Mouse (Mus musculus) MEL (cell line): ENCODE measurements at regions not wholly inside any gene's neighbourhood (a gene's known extent, or its start where the extent isn't known, plus 50 kb on each side); places are given as distances from the start of the nearest gene placed in this dataset.

ENCODE experiments used
- DNase-seq: peaks from one replicate; pipeline ENCODE4 v3.0.0; 2011; ENCODE audit warnings: low read depth, low spot score
- H3K27ac ChIP-seq: 2 replicates; pipeline ENCODE4 v1.5.1; 2012; ENCODE audit warnings: low read depth, mild to moderate bottlenecking, control low read depth, low read length, moderate library complexity; ENCODE audit not compliant: control insufficient read depth
- H3K27me3 ChIP-seq, 2 experiments: fragments of 150-350 bp in 1 of 2; sonication (generic) in 1 of 2; 2 replicates each; pipeline ENCODE4 v1.6.1; 2012; ENCODE audit warnings: low read length in 2 of 2, mild to moderate bottlenecking in 2 of 2, improper control_type of control experiment in 1 of 2, moderate library complexity in 1 of 2; ENCODE audit not compliant: insufficient read depth in 2 of 2, control insufficient read depth in 1 of 2
- H3K36me3 ChIP-seq, 2 experiments: 2 replicates each; pipeline ENCODE4 v1.6.1; 2012 to 2014; ENCODE audit warnings: low read length in 2 of 2, improper control_type of control experiment in 1 of 2, inconsistent platforms in 1 of 2, mild to moderate bottlenecking in 1 of 2; ENCODE audit not compliant: insufficient read depth in 2 of 2, control insufficient read depth in 1 of 2
- H3K4me1 ChIP-seq, 2 experiments: fragments of 150-350 bp in 1 of 2; sonication (generic) in 1 of 2; 2 replicates each; pipeline ENCODE4 v1.6.1; 2012; ENCODE audit warnings: low read length in 2 of 2, improper control_type of control experiment in 1 of 2, mild to moderate bottlenecking in 1 of 2; ENCODE audit not compliant: insufficient read depth in 2 of 2, control insufficient read depth in 1 of 2
- H3K4me3 ChIP-seq, 2 experiments: fragments of 150-350 bp in 1 of 2; sonication (generic) in 1 of 2; 2 replicates each; pipeline ENCODE4 v1.5.1; 2012; ENCODE audit warnings: low read depth in 2 of 2, low read length in 2 of 2, mild to moderate bottlenecking in 2 of 2, moderate library complexity in 2 of 2, control low read depth in 1 of 2, improper control_type of control experiment in 1 of 2; ENCODE audit not compliant: control insufficient read depth in 1 of 2, insufficient read depth in 1 of 2
- H3K79me2 ChIP-seq: 2 replicates; pipeline ENCODE4 v1.6.1; 2012; ENCODE audit warnings: mild to moderate bottlenecking, low read length, moderate library complexity; ENCODE audit not compliant: control insufficient read depth, poor library complexity, insufficient read depth
- H3K9ac ChIP-seq: 2 replicates; pipeline ENCODE4 v1.6.1; 2012; ENCODE audit warnings: low read depth, mild to moderate bottlenecking, control low read depth, low read length, moderate library complexity; ENCODE audit not compliant: control insufficient read depth, poor library complexity, severe bottlenecking
- H3K9me3 ChIP-seq: fragments of 150-350 bp; sonication (generic); replicated peaks from 2 replicates; pipeline ENCODE4 v1.6.1; 2012; ENCODE audit warnings: mild to moderate bottlenecking, low read length, improper control_type of control experiment, moderate library complexity; ENCODE audit not compliant: insufficient read depth
- CHD1 ChIP-seq: IDR thresholded peaks from 2 replicates; pipeline ENCODE4 v1.6.1; 2012; ENCODE audit warnings: low read depth, mild to moderate bottlenecking, inconsistent platforms, low read length, improper control_type of control experiment
- CTCF ChIP-seq, 3 experiments: IDR thresholded peaks in 2 of 3; conservative IDR thresholded peaks in 1 of 3; 2 replicates each; pipeline ENCODE4 v1.5.1; 2011 to 2012; ENCODE audit warnings: low read length in 3 of 3, low read depth in 2 of 3, mild to moderate bottlenecking in 2 of 3, improper control_type of control experiment in 1 of 3, inconsistent platforms in 1 of 3, mixed read lengths in 1 of 3, moderate library complexity in 1 of 3; ENCODE audit not compliant: control insufficient read depth in 1 of 3, insufficient read depth in 1 of 3, poor library complexity in 1 of 3, severe bottlenecking in 1 of 3
- E2F4 ChIP-seq: IDR thresholded peaks from 2 replicates; pipeline ENCODE4 v1.6.1; 2011; ENCODE audit warnings: low read depth, low read length, improper control_type of control experiment, borderline replicate concordance
- ELF1 ChIP-seq: IDR thresholded peaks from 2 replicates; pipeline ENCODE4 v1.6.1; 2014; ENCODE audit warnings: low read depth, mild to moderate bottlenecking, inconsistent platforms, low read length, improper control_type of control experiment, moderate library complexity
- EP300 ChIP-seq, 2 experiments: IDR thresholded peaks; 2 replicates each; pipeline ENCODE4 v1.6.1; 2011; ENCODE audit warnings: improper control_type of control experiment in 2 of 2, low read length in 2 of 2, low read depth in 1 of 2, mild to moderate bottlenecking in 1 of 2
- ETS1 ChIP-seq: IDR thresholded peaks from 2 replicates; pipeline ENCODE4 v1.6.1; 2012; ENCODE audit warnings: low read depth, mild to moderate bottlenecking, inconsistent platforms, low read length, improper control_type of control experiment, moderate library complexity
- HCFC1 ChIP-seq: IDR thresholded peaks from 2 replicates; pipeline ENCODE4 v1.6.1; 2012; ENCODE audit warnings: low read depth, mild to moderate bottlenecking, inconsistent platforms, low read length, improper control_type of control experiment, moderate library complexity
- JUND ChIP-seq: IDR thresholded peaks from 2 replicates; pipeline ENCODE4 v1.6.1; 2011; ENCODE audit warnings: low read depth, mild to moderate bottlenecking, improper control_type of control experiment, low read length
- KAT2A ChIP-seq: conservative IDR thresholded peaks from 2 replicates; pipeline ENCODE4 v1.6.1; 2012; ENCODE audit warnings: low read depth, low read length, improper control_type of control experiment, inconsistent platforms
- MEF2A ChIP-seq: IDR thresholded peaks from 2 replicates; pipeline ENCODE4 v1.6.1; 2014; ENCODE audit warnings: low read depth, mild to moderate bottlenecking, inconsistent platforms, low read length, improper control_type of control experiment; ENCODE audit not compliant: poor library complexity, insufficient replicate concordance, severe bottlenecking; ENCODE audit errors: extremely low read depth
- MYC ChIP-seq: IDR thresholded peaks from 2 replicates; pipeline ENCODE4 v1.6.1; 2011; ENCODE audit warnings: low read depth, mild to moderate bottlenecking, low read length, improper control_type of control experiment, moderate library complexity
- NELFE ChIP-seq: IDR thresholded peaks from 2 replicates; pipeline ENCODE4 v1.6.1; 2011; ENCODE audit warnings: low read depth, low read length, improper control_type of control experiment
- NRF1 ChIP-seq: IDR thresholded peaks from 2 replicates; pipeline ENCODE4 v1.6.1; 2014; ENCODE audit warnings: low read depth, mild to moderate bottlenecking, inconsistent platforms, low read length, improper control_type of control experiment, moderate library complexity; ENCODE audit not compliant: poor library complexity, insufficient read depth, severe bottlenecking
- RCOR1 ChIP-seq: IDR thresholded peaks from 2 replicates; pipeline ENCODE4 v1.6.1; 2012; ENCODE audit warnings: low read depth, mild to moderate bottlenecking, inconsistent platforms, low read length, improper control_type of control experiment
- SIN3A ChIP-seq: IDR thresholded peaks from 2 replicates; pipeline ENCODE4 v1.6.1; 2012; ENCODE audit warnings: low read length, improper control_type of control experiment, inconsistent platforms
- SMC3 ChIP-seq: IDR thresholded peaks from 2 replicates; pipeline ENCODE4 v1.6.1; 2011; ENCODE audit warnings: low read depth, low read length, improper control_type of control experiment
- TAL1 ChIP-seq: IDR thresholded peaks from 2 replicates; pipeline ENCODE4 v1.6.1; 2012; ENCODE audit warnings: mild to moderate bottlenecking, inconsistent platforms, low read length, moderate library complexity, mixed read lengths
- TCF12 ChIP-seq: IDR thresholded peaks from 2 replicates; pipeline ENCODE4 v1.6.1; 2014; ENCODE audit warnings: low read depth, mild to moderate bottlenecking, inconsistent platforms, low read length, improper control_type of control experiment, moderate library complexity
- USF1 ChIP-seq: IDR thresholded peaks from 2 replicates; pipeline ENCODE4 v1.6.1; 2014; ENCODE audit warnings: low read depth, mild to moderate bottlenecking, inconsistent platforms, low read length, improper control_type of control experiment, moderate library complexity
- USF2 ChIP-seq, 2 experiments: IDR thresholded peaks; 2 replicates each; pipeline ENCODE4 v1.6.1; 2011 to 2012; ENCODE audit warnings: improper control_type of control experiment in 2 of 2, low read length in 2 of 2, borderline replicate concordance in 1 of 2, inconsistent platforms in 1 of 2, low read depth in 1 of 2, mild to moderate bottlenecking in 1 of 2; ENCODE audit not compliant: insufficient read depth in 1 of 2
- ZC3H11A ChIP-seq: IDR thresholded peaks from 2 replicates; pipeline ENCODE4 v1.6.1; 2012; ENCODE audit warnings: low read depth, mild to moderate bottlenecking, inconsistent platforms, low read length, improper control_type of control experiment

DNA sequence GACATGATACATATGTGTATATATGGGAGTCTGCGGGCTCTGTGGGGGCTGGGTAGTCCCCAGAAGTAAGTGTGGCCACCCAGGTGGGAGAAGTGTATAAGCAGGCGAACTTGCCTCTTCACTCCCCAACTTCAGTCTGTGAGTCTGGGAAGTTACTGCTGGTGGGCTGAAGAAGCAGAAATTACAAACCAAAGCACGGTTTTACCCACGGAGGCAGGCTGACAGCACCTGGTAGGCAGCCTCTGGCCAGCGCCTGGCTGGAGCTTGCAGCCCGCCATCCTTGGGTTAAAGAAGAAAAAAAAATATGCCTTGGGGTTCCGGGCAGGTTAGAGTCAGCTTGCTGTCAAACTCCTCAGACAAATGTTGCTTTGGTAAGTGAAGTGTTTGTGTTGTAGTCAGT is 131.9 kb upstream of the Ubr2 start:
- no peaks in the 10 kb centered on the region for H3K9me3 ChIP-seq
- DNase-seq = peak; percentile 18
- peaks cover 10 to 40% of the 10 kb centered on the region in 2 experiments for H3K4me1 ChIP-seq
- peak overlapping the region; percentile 76 for H3K9ac ChIP-seq
- H3K27ac ChIP-seq = no peak overlapping the region
- no peaks in the 10 kb centered on the region for H3K27me3 ChIP-seq
- no peak for TF ChIP-seq SIN3A
- no peak for TF ChIP-seq RCOR1
- no peak for TF ChIP-seq CTCF (IDR thresholded peaks at IDR 0.05 in 2 of 3, conservative IDR thresholded peaks at IDR 0.05 in 1 of 3; ENCODE audit: control insufficient read depth in 1 of 3, insufficient read depth in 1 of 3, low read depth in 2 of 3, low read length in 3 of 3, poor library complexity in 1 of 3, severe bottlenecking in 1 of 3)
- no peak for TF ChIP-seq HCFC1
- no peak for TF ChIP-seq KAT2A
- TF ChIP-seq SMC3 = no peak
- TF ChIP-seq USF1 = no peak
- TF ChIP-seq NRF1 = no peak
- no peak for TF ChIP-seq ETS1
- no peak for TF ChIP-seq TAL1
- no peak for TF ChIP-seq USF2 (IDR thresholded peaks at IDR 0.05; ENCODE audit: borderline replicate concordance in 1 of 2, insufficient read depth in 1 of 2, low read depth in 1 of 2, low read length in 2 of 2)
- TF ChIP-seq EP300 (IDR thresholded peaks at IDR 0.05; ENCODE audit: low read depth in 1 of 2, low read length in 2 of 2) = no peak
- TF ChIP-seq E2F4 = no peak
- no peak for TF ChIP-seq CHD1
- no peak for TF ChIP-seq MEF2A
- TF ChIP-seq MYC = no peak
- no peak for TF ChIP-seq NELFE
- no peak for TF ChIP-seq JUND
- TF ChIP-seq ZC3H11A = no peak
- H3K36me3 ChIP-seq = peaks cover 0 to 35% of the 10 kb centered on the region in 2 experiments; a peak in 2 of 4 replicates
- H3K4me3 ChIP-seq = peak overlapping the region; percentile 77 to 88
- H3K79me2 ChIP-seq = peaks cover 7% of the 10 kb centered on the region; the same call in 1 of the 2 replicates

DNA sequence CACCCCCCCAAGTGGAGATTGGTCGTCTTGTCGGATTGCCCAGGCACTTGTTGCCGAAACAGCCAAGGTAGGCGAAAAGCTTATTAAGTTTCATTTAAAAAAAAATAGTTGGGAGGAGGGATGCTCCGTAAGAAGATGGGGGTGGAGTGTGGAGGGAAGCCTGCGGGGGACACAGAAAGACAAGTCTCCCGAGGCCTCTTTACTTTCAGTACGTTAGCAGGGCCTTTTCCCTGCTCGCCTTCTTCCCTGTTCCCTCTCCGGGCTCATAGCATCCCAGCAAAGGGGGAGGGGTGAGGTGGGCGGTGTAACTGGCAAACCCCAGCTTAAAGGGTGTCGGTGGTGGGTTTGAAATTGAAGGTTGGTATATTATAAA is 131.5 kb upstream of the Ubr2 start:
- Histone ChIP-seq H3K4me1 (peaks cover 10 to 40% of the 10 kb centered on the region in 2 experiments), H3K27ac (no peak overlapping the region), H3K9ac (peak overlapping the region; percentile 76), H3K36me3 (peaks cover 0 to 35% of the 10 kb centered on the region in 2 experiments; a peak in 2 of 4 replicates), H3K27me3 (no peaks in the 10 kb centered on the region), H3K9me3 (no peaks in the 10 kb centered on the region)
- no peak for DNase-seq
- TF ChIP-seq SIN3A (0 out of 2 replicates have a peak, but pooled peaks have one; percentile 43), TCF12 (no peak), ELF1 (no peak), NELFE (no peak), MYC (no peak)
- TF ChIP-seq, all 39 proteins: peak for 1
- Histone ChIP-seq H3K79me2 (peaks cover 7% of the 10 kb centered on the region; the same call in 1 of the 2 replicates), H3K4me3 (peak overlapping the region; percentile 77 to 88)
